Mouse (Mus musculus) left cerebral cortex, postnatal 36 days (tissue): Measurements from ENCODE around the gene Clasp1. TPM values are rescaled to one million over a fixed set of nuclear protein-coding genes. Genes with fewer than 3 reads are reported as not detected.
"Not testable (repeated sequence)": the region's sequence is repeated elsewhere in the genome, so short reads cannot be mapped to it uniquely, and the experiment has no call there.

Experiments
- DNase-seq, 2 experiments: peaks; one replicate each; pipeline ENCODE4 v3.0.0; 2021 to 2022; ENCODE audit warnings: low spot score in 2 of 2, mixed read lengths in 1 of 2
- intact Hi-C: fragments of 180-260 bp; cut with DNase I; formaldehyde crosslinking; loops from one replicate; pipeline ENCODE4 v1.15.1; 2025
- total RNA-seq, 2 experiments: library from RNA; stranded (reverse); gene quantifications; 2 replicates each; pipeline ENCODE4 v1.2.3; 2021

Clasp1 gene
- total RNA-seq, 2 experiments from 2014 or later: 104 to 125 TPM

GRCm38 (mm10) chr1:118542880-118543279 lies 154.0 kb downstream of the Clasp1 start:
- no peak for DNase-seq
- intact Hi-C loops: no loop called here

- intact Hi-C loops: no loop called here
- DNase-seq: no peak
These were observed 159.9 kb downstream of the Clasp1 start for GRCm38 (mm10) chr1:118548769-118549168.

GRCm38 (mm10) chr1:118551152-118551551 lies 162.3 kb downstream of the Clasp1 start:
- DNase-seq: no peak
- intact Hi-C loops: no loop called here

GRCm38 (mm10) chr1:118552071-118552470 lies 163.2 kb downstream of the Clasp1 start:
- intact Hi-C loops: no loop called here
- DNase-seq: no peak

GRCm38 (mm10) chr1:118553045-118553444 lies 164.2 kb downstream of the Clasp1 start:
- intact Hi-C loops: no loop called here
- no peak for DNase-seq

GRCm38 (mm10) chr1:118553451-118553850 lies 164.6 kb downstream of the Clasp1 start:
- intact Hi-C loops: no loop called here
- DNase-seq: no peak

- intact Hi-C loops: no loop called here
- DNase-seq: no peak
These were observed 166.1 kb downstream of the Clasp1 start for GRCm38 (mm10) chr1:118554961-118555360.

GRCm38 (mm10) chr1:118559716-118560115 lies 170.9 kb downstream of the Clasp1 start:
- intact Hi-C loops: no loop called here
- no peak for DNase-seq

GRCm38 (mm10) chr1:118564561-118564960 lies 175.7 kb downstream of the Clasp1 start:
- DNase-seq: no peak
- intact Hi-C loops: no loop called here

GRCm38 (mm10) chr1:118567659-118568058 lies 178.8 kb downstream of the Clasp1 start:
- intact Hi-C loops: no loop called here

GRCm38 (mm10) chr1:118580174-118580702 lies 191.4 kb downstream of the Clasp1 start:
- no peak for DNase-seq
- intact Hi-C loops: no loop called here

More at GRCm38 (mm10) chr1:118567659-118568058, 178.8 kb downstream of the Clasp1 start:
- no peak for DNase-seq

GRCm38 (mm10) chr1:118581179-118581578 lies 192.3 kb downstream of the Clasp1 start:
- DNase-seq: no peak
- intact Hi-C loops: no loop called here

GRCm38 (mm10) chr1:118589721-118590120 lies 200.9 kb downstream of the Clasp1 start:
- DNase-seq: no peak
- intact Hi-C loops: no loop called here

- no peak for DNase-seq
- intact Hi-C loops: no loop called here
These were observed 204.1 kb downstream of the Clasp1 start for GRCm38 (mm10) chr1:118592933-118593332.

GRCm38 (mm10) chr1:118595395-118595794 lies 206.5 kb downstream of the Clasp1 start:
- no peak for DNase-seq
- intact Hi-C loops: no loop called here

GRCm38 (mm10) chr1:118597475-118598213 lies 208.8 kb downstream of the Clasp1 start:
- intact Hi-C loops: no loop called here
- DNase-seq: no peak

GRCm38 (mm10) chr1:118598339-118598738 lies 209.5 kb downstream of the Clasp1 start:
- DNase-seq: no peak
- intact Hi-C loops: no loop called here

- no peak for DNase-seq
- intact Hi-C loops: no loop called here
These were observed 224.8 kb downstream of the Clasp1 start for GRCm38 (mm10) chr1:118613631-118614183.

GRCm38 (mm10) chr1:118621055-118621454 lies 232.2 kb downstream of the Clasp1 start:
- intact Hi-C loops: not testable (repeated sequence)

GRCm38 (mm10) chr1:118622857-118623256 lies 234.0 kb downstream of the Clasp1 start:
- no peak for DNase-seq
- intact Hi-C loops: no loop called here

More at GRCm38 (mm10) chr1:118621055-118621454, 232.2 kb downstream of the Clasp1 start:
- not testable (repeated sequence) for DNase-seq

- no peak for DNase-seq
- intact Hi-C loops: no loop called here
These were observed 236.6 kb downstream of the Clasp1 start for GRCm38 (mm10) chr1:118625461-118625860.
